Mouse (Mus musculus) kidney, adult 2 months (tissue): ENCODE measurements around the gene Rps3a1.

Experiments used
- CTCF ChIP-seq: fragments of 200-500 bp; conservative IDR thresholded peaks from 2 replicates; pipeline ENCODE4 v1.5.1; 2011; ENCODE audit warnings: low read depth, mild to moderate bottlenecking, control low read depth, low read length, moderate library complexity, mixed read lengths; ENCODE audit not compliant: insufficient read depth, insufficient read length
- POLR2A ChIP-seq: fragments of 200-500 bp; IDR thresholded peaks from one replicate; pipeline ENCODE4 v1.6.1; 2011; ENCODE audit warnings: low read depth, low read length, control low read depth

GRCm38 (mm10) chr3:86103449-86104291, 38.8 kb downstream of the Rps3a1 start:
- TF ChIP-seq CTCF, result no peak
- no peak for TF ChIP-seq POLR2A
